Mouse (Mus musculus): ENCODE results near the gene Fbp2.

GRCm38 (mm10) chr13:62865651-62866315 lies 7.6 kb upstream of the Fbp2 start:
- TF ChIP-seq CTCF (IDR thresholded peaks at IDR 0.05) (no peak), EP300 (IDR thresholded peaks at IDR 0.05; ENCODE audit: insufficient read depth, low read depth, low read length) (no peak), POLR2A (IDR thresholded peaks at IDR 0.05; ENCODE audit: insufficient read depth, low read depth, low read length) (no peak)
